ENCODE assay signal across 8 mouse cellular contexts in the genomic region with DNA sequence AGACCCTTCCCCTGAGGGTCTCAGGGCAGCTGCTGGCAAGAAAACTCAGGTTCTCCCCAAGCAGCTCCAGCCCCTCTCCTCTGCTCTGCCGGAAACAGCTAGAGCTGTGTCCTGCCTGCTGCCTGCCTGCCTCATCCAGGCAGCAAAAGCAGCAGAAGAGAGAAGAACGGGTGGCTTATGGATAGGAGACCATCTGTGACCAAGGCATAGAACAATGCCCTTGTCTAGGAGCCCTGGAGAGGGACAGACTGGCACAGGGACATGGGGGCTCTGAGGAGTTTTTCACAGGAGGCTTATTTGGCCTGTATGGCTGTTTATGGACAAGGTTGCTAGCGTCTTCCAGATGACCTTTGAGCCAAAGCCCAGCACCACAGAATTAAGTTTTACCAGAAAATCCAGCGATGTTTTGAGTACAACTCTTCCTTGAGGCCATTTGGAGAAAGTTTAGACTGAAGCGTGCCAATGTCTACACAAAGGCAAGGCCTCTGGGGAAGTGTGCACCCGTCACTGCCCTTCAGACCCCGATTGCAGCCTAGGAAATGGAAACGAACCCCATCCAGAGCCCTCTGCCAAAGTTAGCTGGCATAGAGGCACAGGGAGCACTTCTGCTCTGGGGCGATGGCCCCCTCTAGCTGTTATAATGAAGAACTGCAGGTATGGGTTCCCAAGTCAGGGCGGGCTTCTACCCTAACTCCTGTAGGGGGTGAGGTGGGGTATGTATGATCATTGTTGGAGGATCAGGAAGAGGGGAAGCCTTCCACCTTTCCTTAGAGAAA. TPM values are rescaled to one million over a fixed set of nuclear protein-coding genes. Genes with fewer than 3 reads are reported as not detected.
A peak's percentile ranks its signal among the peaks of the same experiment; 100 is the strongest.
DNase-seq lines count a peak whose midpoint lies in the region; ATAC-seq and TF ChIP-seq lines count a peak whose summit lies in the region.

No protein-coding gene starts in this region.

- no peak overlapping the region for H3K27ac ChIP-seq in CH12.LX (ENCODE audit: insufficient read depth, low read depth)
- H3K27ac ChIP-seq in limb, embryonic 12.5 days: peak overlapping the region; percentile 24; the same call in 1 of the 2 replicates

- no peak overlapping the region for H3K4me2 ChIP-seq in CH12.LX (ENCODE audit: insufficient read depth, low read depth, poor library complexity, severe bottlenecking)
- no peak overlapping the region for H3K4me2 ChIP-seq in limb, embryonic 12.5 days

- dilution Hi-C loops in CH12.LX (cut with MboI; ENCODE audit: extremely low pct_ligation_motif_present, extremely low pct_unique_long_range_greater_than_20kb, low sequenced_read_pairs): no loop called here

- no peaks in the 10 kb centered on the region for H3K79me2 ChIP-seq in CH12.LX (replicated peaks; ENCODE audit: control insufficient read depth, extremely low read depth, insufficient read depth, poor library complexity, severe bottlenecking)

- H3K36me3 ChIP-seq in CH12.LX (replicated peaks in 1 of 2; ENCODE audit: control insufficient read depth in 1 of 2, insufficient read depth in 1 of 2, low read length in 1 of 2): peaks cover 35 to 90% of the 10 kb centered on the region in 2 experiments
- peaks cover 63% of the 10 kb centered on the region for H3K36me3 ChIP-seq in limb, embryonic 12.5 days

- TF ChIP-seq RAD21 in CH12.LX (IDR thresholded peaks at IDR 0.05; ENCODE audit: low read depth, low read length): peak; percentile 71

- no peak for TF ChIP-seq POLR2A in CH12.LX (IDR thresholded peaks at IDR 0.05; ENCODE audit: low read depth, low read length)

- 0 out of 2 replicates have a peak, but pooled peaks have one; percentile 40 for ATAC-seq in limb, embryonic 12.5 days (ENCODE audit: insufficient number of reproducible peaks, insufficient read depth, low FRiP score, low TSS enrichment, low read depth)

- H3K9me3 ChIP-seq in CH12.LX (replicated peaks; ENCODE audit: low read length): no peaks in the 10 kb centered on the region
- H3K9me3 ChIP-seq in limb, embryonic 12.5 days: no peaks in the 10 kb centered on the region

- in situ Hi-C loops in CH12.LX (cut with MboI; ENCODE audit: low pct_ligation_motif_present, low pct_unique_long_range_greater_than_20kb, low sequenced_read_pairs): no loop called here

- peak; percentile 72 to 85 for TF ChIP-seq CTCF in CH12.LX (conservative IDR thresholded peaks at IDR 0.05 in 1 of 2, IDR thresholded peaks at IDR 0.05 in 1 of 2; ENCODE audit: low read depth in 2 of 2, low read length in 2 of 2)

- no peak for TF ChIP-seq EP300 in CH12.LX (IDR thresholded peaks at IDR 0.05; ENCODE audit: low read length)

- peaks cover 0 to 20% of the 10 kb centered on the region in 2 experiments; a peak in 3 of 4 replicates for H3K4me1 ChIP-seq in CH12.LX (ENCODE audit: control insufficient read depth in 1 of 2, insufficient read depth in 2 of 2)
- H3K4me1 ChIP-seq in limb, embryonic 12.5 days (replicated peaks): peaks cover 21% of the 10 kb centered on the region

- 48% methylated on average over 10 of the region's 10 CpGs for WGBS in limb, embryonic 12.5 days

- H3K4me3 ChIP-seq in CH12.LX (replicated peaks in 1 of 3; ENCODE audit: low read depth in 2 of 3, low read length in 2 of 3, poor library complexity in 1 of 3): no peak overlapping the region
- no peak overlapping the region for H3K4me3 ChIP-seq in limb, embryonic 12.5 days (replicated peaks)

- H3K27me3 ChIP-seq in CH12.LX (replicated peaks): no peaks in the 10 kb centered on the region
- H3K27me3 ChIP-seq in limb, embryonic 12.5 days: no peaks in the 10 kb centered on the region

- DNase-seq in 416B (ENCODE audit: low read depth): peak; percentile 72
- DNase-seq in CH12.LX (ENCODE audit: extremely low read depth): peak; percentile 59
- DNase-seq in cerebellum, postnatal 10 days: peak; percentile 85 to 86
- peak; percentile 39 to 53 for DNase-seq in frontal cortex, postnatal 36 days (ENCODE audit: low spot score in 2 of 2)
- DNase-seq in induced T-regulatory cell, adult 2 months (ENCODE audit: low read depth): peak; percentile 74
- peak; percentile 75 for DNase-seq in naive thymus-derived CD4-positive, alpha-beta T cell, adult 2 months (ENCODE audit: low read depth)
- DNase-seq in yolk sac, embryonic 10.5 days (ENCODE audit: low spot score): peak; percentile 40

- H3K9ac ChIP-seq in CH12.LX (ENCODE audit: insufficient read depth, low read depth): no peak overlapping the region
- H3K9ac ChIP-seq in limb, embryonic 12.5 days (replicated peaks): no peak overlapping the region

TF ChIP-seq in CH12.LX, 34 proteins besides CTCF, POLR2A, EP300 and RAD21:
- TF ChIP-seq SMC3 (IDR thresholded peaks at IDR 0.05; ENCODE audit: low read depth, low read length) (peak; percentile 64), HCFC1 (IDR thresholded peaks at IDR 0.05; ENCODE audit: low read depth, low read length) (no peak)

RNA-seq across cellular contexts. Expression of a gene that starts 49.3 kb away (rescaled TPM):
- 11.0 and 12.0 TPM in 2 replicates for total RNA-seq in CH12.LX (2012; rRNA removed)
- total RNA-seq in CH12.LX (2014; rRNA removed): 3.7 and 4.4 TPM in 2 replicates
- polyA plus RNA-seq in CH12.LX (2012; ENCODE audit: insufficient read length, low read depth): 23.3 and 24.9 TPM in 2 replicates
- 17.3 and 21.5 TPM in 2 replicates for polyA plus RNA-seq in limb, embryonic 12.5 days (2016; fragmentation: Nextera tagmentation; extraction: Ambion mirVana)

RNA-seq across cellular contexts. Expression of a gene that starts 55.5 kb away (rescaled TPM):
- total RNA-seq in CH12.LX (2012; rRNA removed) (8.7 and 9.8 TPM in 2 replicates), CH12.LX (2014; rRNA removed) (3.0 and 3.6 TPM in 2 replicates)
- polyA plus RNA-seq in CH12.LX (2012; ENCODE audit: insufficient read length, low read depth): 18.1 and 22.6 TPM in 2 replicates
- 44.4 and 45.2 TPM in 2 replicates for polyA plus RNA-seq in limb, embryonic 12.5 days (2016; fragmentation: Nextera tagmentation; extraction: Ambion mirVana)

RNA-seq across cellular contexts. Expression of a gene that starts 56.7 kb away (rescaled TPM):
- total RNA-seq in CH12.LX (2012; rRNA removed): 75.7 and 87.8 TPM in 2 replicates
- 69.4 and 70.7 TPM in 2 replicates for total RNA-seq in CH12.LX (2014; rRNA removed)
- 84.2 and 88.4 TPM in 2 replicates for polyA plus RNA-seq in CH12.LX (2012; ENCODE audit: insufficient read length, low read depth)
- 145 and 147 TPM in 2 replicates for polyA plus RNA-seq in limb, embryonic 12.5 days (2016; fragmentation: Nextera tagmentation; extraction: Ambion mirVana)
